Mouse (Mus musculus) lung, postnatal 0 days (tissue): ENCODE data around the gene Pcmtd2.

Source experiments
- CTCF ChIP-seq: IDR thresholded peaks from 2 replicates; pipeline ENCODE4 v1.5.1; 2016; ENCODE audit warnings: antibody characterized with exemption, mild to moderate bottlenecking
- EP300 ChIP-seq: IDR thresholded peaks from 2 replicates; pipeline ENCODE4 v1.6.1; 2016; ENCODE audit warnings: antibody characterized with exemption, mild to moderate bottlenecking, control low read depth

GRCm38 (mm10) chr2:181863791-181864535, 26.3 kb downstream of the Pcmtd2 start, which contains the start of gene Polr3k:
- TF ChIP-seq CTCF = no peak; the same call in 1 of the 2 replicates
- TF ChIP-seq EP300 = no peak
